Mouse (Mus musculus): ENCODE results near the gene Clec4d. TPM values are rescaled to one million over a fixed set of nuclear protein-coding genes. Genes with fewer than 3 reads are reported as not detected.

Gene Clec4d
- total RNA-seq, 2 experiments from 2014 or later: 0.63 TPM; not detected in 1

Other genes with a start within 250 kb of the Clec4d start
- gene Clec4b1, start 212.1 kb upstream of the Clec4d start, total RNA-seq (2021): 1 to 10 TPM in 1 of 2 experiments, not detected in 1; 1.7 TPM
- 1 to 10 TPM; 1.7 to 3.3 TPM for gene Clec4a2, start 155.7 kb upstream of the Clec4d start, total RNA-seq (2021)
- gene Clec4b2, start 89.2 kb upstream of the Clec4d start, total RNA-seq (2021): not detected
- 1 to 10 TPM; 1.2 to 2.8 TPM for gene Clec4n, start 32.3 kb upstream of the Clec4d start, total RNA-seq (2021)
- under 1 TPM in 1 of 2 experiments, not detected in 1; 0.23 TPM for gene Clec4e, start 27.8 kb downstream of the Clec4d start, total RNA-seq (2021)
- gene Vmn2r19, start 46.2 kb downstream of the Clec4d start, total RNA-seq (2021): not detected
- not detected for gene Vmn2r20, start 156.0 kb downstream of the Clec4d start, total RNA-seq (2021)

Data from adrenal gland, postnatal 36 days (tissue).